Mouse (Mus musculus): ENCODE results near the gene Srsf6. TPM values are rescaled to one million over a fixed set of nuclear protein-coding genes. Genes with fewer than 3 reads are reported as not detected.

Srsf6 gene
- polyA plus RNA-seq, 1 experiment, result 64.6 TPM

DNA sequence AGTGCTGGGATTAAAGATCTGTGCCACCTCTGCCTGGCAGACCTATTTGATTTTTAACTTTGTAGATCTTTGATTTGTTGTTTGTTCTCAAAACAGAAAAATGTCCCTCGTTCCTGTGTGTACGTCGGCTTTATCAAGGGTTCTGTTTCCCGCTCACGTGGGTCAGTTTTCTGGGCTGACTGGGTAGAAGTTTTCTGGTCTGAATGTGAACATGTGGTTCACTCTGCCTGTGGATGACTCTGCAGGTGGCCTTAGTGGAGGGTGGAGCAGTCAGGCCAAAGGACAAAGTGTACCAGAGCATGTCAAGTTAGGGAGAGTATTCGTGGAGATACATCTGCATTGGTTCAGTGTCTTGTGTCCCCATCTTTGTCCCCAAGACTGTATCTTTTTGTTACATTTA, 53.1 kb downstream of the Srsf6 start:
- no peaks in the 10 kb centered on the region for H3K36me3 ChIP-seq (ENCODE audit: control insufficient read depth, insufficient read depth, low read length)
- WGBS, result 47% methylated on average over 6 of the region's 6 CpGs
- peak overlapping the region; percentile 89 for H3K27ac ChIP-seq (ENCODE audit: insufficient read depth, low read depth, low read length)
- H3K27me3 ChIP-seq (replicated peaks; ENCODE audit: control insufficient read depth, insufficient read depth, low read length), result no peaks in the 10 kb centered on the region
- peaks cover 18% of the 10 kb centered on the region for H3K4me1 ChIP-seq (ENCODE audit: control insufficient read depth, insufficient read depth, low read length)
- TF ChIP-seq POLR2A (IDR thresholded peaks at IDR 0.05; ENCODE audit: low read depth, low read length) (no peak), CTCF (conservative IDR thresholded peaks at IDR 0.05; ENCODE audit: insufficient read depth, insufficient read length, low read depth, low read length) (no peak)
- H3K4me3 ChIP-seq (ENCODE audit: insufficient read depth, low read depth, low read length), result no peak overlapping the region
- peak; percentile 91 for DNase-seq

DNA sequence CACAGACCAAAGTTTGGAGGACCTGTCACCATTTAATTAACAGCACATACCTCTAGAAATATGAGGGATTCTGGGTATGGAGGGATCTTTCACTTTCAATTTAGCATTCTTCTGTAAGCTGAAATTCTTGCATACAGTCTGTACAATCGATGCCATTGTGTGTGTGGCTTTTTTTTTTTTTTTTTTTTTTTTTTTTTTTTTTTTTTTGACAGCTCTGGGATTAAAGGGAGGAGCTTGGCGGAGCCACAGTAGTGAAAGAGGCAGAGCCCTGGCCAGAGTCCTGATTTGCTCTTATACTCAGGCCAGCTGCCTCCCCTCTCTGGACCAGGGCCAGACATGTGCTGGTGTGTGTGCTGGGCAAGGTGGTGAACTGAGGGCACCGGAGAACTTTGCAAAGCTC, 54.6 kb downstream of the Srsf6 start:
- peak; percentile 97 for DNase-seq
- WGBS, result 7% methylated on average over 3 of the region's 3 CpGs
- TF ChIP-seq CTCF (conservative IDR thresholded peaks at IDR 0.05; ENCODE audit: insufficient read depth, insufficient read length, low read depth, low read length), result no peak
- TF ChIP-seq POLR2A (IDR thresholded peaks at IDR 0.05; ENCODE audit: low read depth, low read length), result no peak
- no peaks in the 10 kb centered on the region for H3K36me3 ChIP-seq (ENCODE audit: control insufficient read depth, insufficient read depth, low read length)
- H3K4me3 ChIP-seq (ENCODE audit: insufficient read depth, low read depth, low read length), result no peak overlapping the region
- peak overlapping the region; percentile 95; the same call in 1 of the 2 replicates for H3K27ac ChIP-seq (ENCODE audit: insufficient read depth, low read depth, low read length)
- peaks cover 16% of the 10 kb centered on the region for H3K4me1 ChIP-seq (ENCODE audit: control insufficient read depth, insufficient read depth, low read length)
- H3K27me3 ChIP-seq (replicated peaks; ENCODE audit: control insufficient read depth, insufficient read depth, low read length), result no peaks in the 10 kb centered on the region

Other genes starting within 250 kb of the Srsf6 start
- gene L3mbtl1, start 11.9 kb downstream of the Srsf6 start, polyA plus RNA-seq (2012; rRNA removed), result 0.27 and 0.34 TPM in 2 replicates
- gene Sgk2, start 55.8 kb downstream of the Srsf6 start, polyA plus RNA-seq (2012; rRNA removed), result 98.5 and 101 TPM in 2 replicates
- 34.6 and 37.5 TPM in 2 replicates for gene Ift52, start 85.8 kb downstream of the Srsf6 start, polyA plus RNA-seq (2012; rRNA removed)
- gene Mybl2, start 123.2 kb downstream of the Srsf6 start, polyA plus RNA-seq (2012; rRNA removed), result 1.3 and 1.4 TPM in 2 replicates
- gene Gtsf1l, start 156.3 kb downstream of the Srsf6 start, polyA plus RNA-seq (2012; rRNA removed), result 0.12 TPM in 1 of 2 replicates, not detected in the other

Data from kidney, adult 2 months (tissue).